8 mouse cellular contexts compared by ENCODE assay signal in genomic region chr5:138995721-138996311, GRCm38 (mm10). TPM values are rescaled to one million over a fixed set of nuclear protein-coding genes. Genes with fewer than 3 reads are reported as not detected.
DNase-seq lines count a peak whose midpoint lies in the region; ATAC-seq and TF ChIP-seq lines count a peak whose summit lies in the region.

No protein-coding gene starts in this region.

- H3K9ac ChIP-seq in ES-Bruce4 (ENCODE audit: low read depth, poor library complexity, severe bottlenecking) = peak overlapping the region; percentile 89
- peak overlapping the region; percentile 61; the same call in 1 of the 2 replicates for H3K9ac ChIP-seq in liver, postnatal 0 days (replicated peaks)

- H3K4me2 ChIP-seq in liver, postnatal 0 days (ENCODE audit: low read depth, low read length) = peak overlapping the region; percentile 85

- ATAC-seq in liver, postnatal 0 days = peak; percentile 32

- no peaks in the 10 kb centered on the region for H3K27me3 ChIP-seq in ES-Bruce4 (ENCODE audit: control insufficient read depth, insufficient read depth, low read length, poor library complexity, severe bottlenecking)
- H3K27me3 ChIP-seq in liver, postnatal 0 days (ENCODE audit: insufficient read depth, low read length) = peaks cover 81% of the 10 kb centered on the region

- H3K4me3 ChIP-seq in ES-Bruce4 (ENCODE audit: low read depth, low read length) = peak overlapping the region; percentile 58
- H3K4me3 ChIP-seq in liver, postnatal 0 days (ENCODE audit: low read depth, low read length) = peak overlapping the region; percentile 56
- peak overlapping the region; percentile 74 for H3K4me3 ChIP-seq in olfactory bulb, adult 2 months (ENCODE audit: insufficient read depth, low read depth, low read length)

- peaks cover 9% of the 10 kb centered on the region for H3K4me1 ChIP-seq in ES-Bruce4 (ENCODE audit: control insufficient read depth, insufficient read depth, low read length)
- H3K4me1 ChIP-seq in liver, postnatal 0 days (ENCODE audit: insufficient read depth) = peaks cover 28% of the 10 kb centered on the region
- H3K4me1 ChIP-seq in olfactory bulb, adult 2 months (ENCODE audit: control insufficient read depth, insufficient read depth, low read length) = peaks cover 50% of the 10 kb centered on the region

- H3K36me3 ChIP-seq in ES-Bruce4 (ENCODE audit: control insufficient read depth, insufficient read depth, low read length, poor library complexity, severe bottlenecking) = no peaks in the 10 kb centered on the region
- no peaks in the 10 kb centered on the region for H3K36me3 ChIP-seq in liver, postnatal 0 days (replicated peaks; ENCODE audit: insufficient read depth, low read length)

- H3K9me3 ChIP-seq in ES-Bruce4 (replicated peaks; ENCODE audit: control insufficient read depth, insufficient read depth, low read length, poor library complexity, severe bottlenecking) = no peaks in the 10 kb centered on the region
- no peaks in the 10 kb centered on the region for H3K9me3 ChIP-seq in liver, postnatal 0 days (ENCODE audit: low read length)

- intact Hi-C loops in heart, postnatal 25 days (cut with DNase I) = loop anchor here (5.0 kb wide), 1 partner anchor 81 kb away; no protein-coding TSS in a partner anchor

- WGBS in liver, postnatal 0 days (ENCODE audit: insufficient replicate concordance) = 5% methylated on average over 37 of the region's 52 CpGs
- WGBS in olfactory bulb, adult 2 months = 1% methylated on average over 47 of the region's 52 CpGs

- no peak overlapping the region for H3K27ac ChIP-seq in ES-Bruce4 (ENCODE audit: insufficient read depth, low read length)
- peak overlapping the region; percentile 48; the same call in 1 of the 2 replicates for H3K27ac ChIP-seq in liver, postnatal 0 days (ENCODE audit: low read depth)
- H3K27ac ChIP-seq in olfactory bulb, adult 2 months (ENCODE audit: insufficient read depth, low read depth, low read length) = peak overlapping the region; percentile 55; the same call in 1 of the 2 replicates

- no peak for TF ChIP-seq CTCF in ES-Bruce4 (IDR thresholded peaks at IDR 0.05; ENCODE audit: low read depth, low read length)
- peak; percentile 6; the same call in 1 of the 2 replicates for TF ChIP-seq CTCF in liver, postnatal 0 days (IDR thresholded peaks at IDR 0.05; ENCODE audit: low read depth)
- peak; percentile 32; the same call in 1 of the 2 replicates for TF ChIP-seq CTCF in olfactory bulb, adult 2 months (IDR thresholded peaks at IDR 0.05; ENCODE audit: insufficient read depth, low read depth, low read length)

- DNase-seq in cerebellum, adult 11-12 months = peak; percentile 74
- DNase-seq in forelimb bud, embryonic 11.5 days (ENCODE audit: low read depth, low spot score) = peak; percentile 57
- peak; percentile 66 for DNase-seq in heart, postnatal 25 days (ENCODE audit: low spot score)
- peak; percentile 62 to 71 for DNase-seq in layer of hippocampus, adult 18-20 months (ENCODE audit: low spot score in 2 of 2)
- DNase-seq in liver, postnatal 0 days = peak; percentile 57
- DNase-seq in urinary bladder, postnatal 4 days (ENCODE audit: low spot score in 2 of 2) = peak; percentile 72 to 75

- TF ChIP-seq POLR2A in ES-Bruce4 (IDR thresholded peaks at IDR 0.05; ENCODE audit: insufficient read depth, low read length) = no peak
- TF ChIP-seq POLR2A in olfactory bulb, adult 2 months (IDR thresholded peaks at IDR 0.05; ENCODE audit: insufficient read depth, low read depth, low read length) = no peak; the same call in 1 of the 2 replicates

- TF ChIP-seq EP300 in ES-Bruce4 (IDR thresholded peaks at IDR 0.05; ENCODE audit: insufficient read depth, low read depth, low read length) = 0 out of 2 replicates have a peak, but pooled peaks have one; percentile 18
- no peak for TF ChIP-seq EP300 in liver, postnatal 0 days (IDR thresholded peaks at IDR 0.05; ENCODE audit: low read depth)

RNA-seq across cellular contexts. Expression of gene Pdgfa, which starts 1.4 kb away (rescaled TPM):
- polyA plus RNA-seq in ES-Bruce4 (2011; ENCODE audit: insufficient read depth, insufficient read length, low read depth, missing spikeins) = 48.7 and 49.5 TPM in 2 replicates
- total RNA-seq in heart, postnatal 25 days (2021) = 10 to 100 TPM; 23.3 to 27.2 TPM
- 10 to 100 TPM; 45.8 to 45.9 TPM for total RNA-seq in layer of hippocampus, adult 18-20 months (2021)
- 2.5 and 2.9 TPM in 2 replicates for polyA plus RNA-seq in liver, postnatal 0 days (2015; fragmentation: Nextera tagmentation; extraction: Ambion mirVana)
- not detected in 2 replicates for polyA plus RNA-seq in olfactory bulb, adult 2 months (2012; ENCODE audit: insufficient read depth, insufficient read length, low replicate concordance, missing spikeins)

Comparison
In these comparisons a context has a peak if more than half of its experiments do, and no peak if none do; other contexts are left out.
1. RNA of gene Pdgfa, which starts 1.4 kb away (polyA plus RNA-seq): 48.7 to 49.5 TPM in ES-Bruce4; 2.5 to 2.9 TPM in liver, postnatal 0 days and not detected in olfactory bulb, adult 2 months; every median in the first group is over 10 times any median in the second.
2. Peak in every context shown above with its lines, with median percentiles within 50 percentile points of each other: H3K4me3 ChIP-seq and DNase-seq.